Mouse (Mus musculus) megakaryocyte, embryonic 14.5 days (primary cell): ENCODE results near the gene Slc4a5. TPM values are rescaled to one million over a fixed set of nuclear protein-coding genes. Genes with fewer than 3 reads are reported as not detected.

Experiments
- H3K27me3 ChIP-seq: replicated peaks from 2 replicates; pipeline ENCODE3; 2012; ENCODE audit warnings: inconsistent platforms
- H3K36me3 ChIP-seq: replicated peaks from 2 replicates; pipeline ENCODE3; 2012; ENCODE audit warnings: low read length, inconsistent platforms, mixed read lengths
- H3K4me1 ChIP-seq: 2 replicates; pipeline ENCODE4 v1.6.1; 2012; ENCODE audit warnings: inconsistent platforms
- H3K4me3 ChIP-seq: replicated peaks from 2 replicates; pipeline ENCODE3; 2012; ENCODE audit warnings: moderate library complexity, mild to moderate bottlenecking, inconsistent platforms
- H3K9me3 ChIP-seq: 2 replicates; pipeline ENCODE4 v1.6.1; 2012; ENCODE audit warnings: inconsistent platforms
- FLI1 ChIP-seq: IDR thresholded peaks from 2 replicates; pipeline ENCODE4 v1.6.1; 2012; ENCODE audit warnings: low read length, inconsistent platforms, mixed read lengths
- GATA1 ChIP-seq: IDR thresholded peaks from 3 replicates; pipeline ENCODE4 v1.6.1; 2012; ENCODE audit warnings: mixed read lengths, low read length, inconsistent platforms, borderline replicate concordance
- polyA plus RNA-seq: library from polyadenylated mRNA; stranded (reverse); fragments of >175 nt; gene quantifications from 2 replicates; pipeline ENCODE4 v1.2.3, GENCODE M21; 2012; ENCODE audit warnings: low replicate concordance; ENCODE audit not compliant: insufficient read depth

Gene Slc4a5
- polyA plus RNA-seq, 1 experiment: not detected

- peaks cover 51% of the 10 kb centered on the region for H3K36me3 ChIP-seq
- peaks cover 43% of the 10 kb centered on the region for H3K4me1 ChIP-seq
- no peak overlapping the region for H3K4me3 ChIP-seq
Observed at GRCm38 (mm10) chr6:83347916-83348315, 128.3 kb downstream of the Slc4a5 start.

GRCm38 (mm10) chr6:83348873-83349272 lies 129.2 kb downstream of the Slc4a5 start, which contains the start of gene Bola3:
Bola3 (plus strand) TSS chr6:83349147.
- TF ChIP-seq FLI1 (no peak), GATA1 (no peak)

More at GRCm38 (mm10) chr6:83347916-83348315, 128.3 kb downstream of the Slc4a5 start:
- H3K27me3 ChIP-seq: no peaks in the 10 kb centered on the region
- TF ChIP-seq FLI1 (no peak), GATA1 (no peak)
- H3K9me3 ChIP-seq: no peaks in the 10 kb centered on the region

GRCm38 (mm10) chr6:83349274-83349958 lies 129.8 kb downstream of the Slc4a5 start:
- Histone ChIP-seq H3K27me3 (no peaks in the 10 kb centered on the region), H3K36me3 (peaks cover 51% of the 10 kb centered on the region), H3K4me1 (peaks cover 45% of the 10 kb centered on the region), H3K9me3 (no peaks in the 10 kb centered on the region), H3K4me3 (peak overlapping the region; percentile 95)
- no peak for TF ChIP-seq GATA1
- TF ChIP-seq FLI1: no peak

More at GRCm38 (mm10) chr6:83348873-83349272, 129.2 kb downstream of the Slc4a5 start, which contains the start of gene Bola3:
- Histone ChIP-seq H3K9me3 (no peaks in the 10 kb centered on the region), H3K27me3 (no peaks in the 10 kb centered on the region), H3K36me3 (peaks cover 52% of the 10 kb centered on the region), H3K4me1 (peaks cover 45% of the 10 kb centered on the region), H3K4me3 (peak within 1 kb of the TSS; percentile 95)

GRCm38 (mm10) chr6:83350172-83350571 lies 130.5 kb downstream of the Slc4a5 start:
- H3K4me3 ChIP-seq: peak overlapping the region; percentile 95
- no peaks in the 10 kb centered on the region for H3K27me3 ChIP-seq
- TF ChIP-seq GATA1 (no peak), FLI1 (no peak)
- peaks cover 47% of the 10 kb centered on the region for H3K4me1 ChIP-seq
- no peaks in the 10 kb centered on the region for H3K9me3 ChIP-seq
- peaks cover 58% of the 10 kb centered on the region for H3K36me3 ChIP-seq

- Histone ChIP-seq H3K36me3 (peaks cover 65% of the 10 kb centered on the region), H3K4me3 (no peak overlapping the region), H3K27me3 (no peaks in the 10 kb centered on the region), H3K4me1 (peaks cover 50% of the 10 kb centered on the region), H3K9me3 (no peaks in the 10 kb centered on the region)
- no peak for TF ChIP-seq GATA1
- TF ChIP-seq FLI1: no peak
Observed at GRCm38 (mm10) chr6:83350851-83351405, 131.3 kb downstream of the Slc4a5 start.

GRCm38 (mm10) chr6:83351490-83352160 lies 132.0 kb downstream of the Slc4a5 start:
- Histone ChIP-seq H3K36me3 (peaks cover 71% of the 10 kb centered on the region), H3K4me3 (no peak overlapping the region), H3K27me3 (no peaks in the 10 kb centered on the region), H3K4me1 (peaks cover 54% of the 10 kb centered on the region), H3K9me3 (no peaks in the 10 kb centered on the region)
- TF ChIP-seq FLI1 (no peak), GATA1 (no peak)

GRCm38 (mm10) chr6:83352666-83353410 lies 133.2 kb downstream of the Slc4a5 start:
- TF ChIP-seq GATA1: peak; percentile 11; the same call in 1 of the 3 replicates
- no peak for TF ChIP-seq FLI1
- H3K4me1 ChIP-seq: peaks cover 64% of the 10 kb centered on the region
- H3K36me3 ChIP-seq: peaks cover 77% of the 10 kb centered on the region
- H3K27me3 ChIP-seq: no peaks in the 10 kb centered on the region
- H3K9me3 ChIP-seq: no peaks in the 10 kb centered on the region
- peak overlapping the region; percentile 50 for H3K4me3 ChIP-seq

Other genes with a start within 250 kb of the Slc4a5 start
- gene Dok1, start 186.4 kb upstream of the Slc4a5 start, polyA plus RNA-seq: 159 and 256 TPM in 2 replicates
- 0.40 and 4.2 TPM in 2 replicates for gene Loxl3, start 185.7 kb upstream of the Slc4a5 start, polyA plus RNA-seq
- 1,695 and 4,915 TPM in 2 replicates for gene Aup1, start 165.3 kb upstream of the Slc4a5 start, polyA plus RNA-seq
- 27.7 and 49.5 TPM in 2 replicates for gene Htra2, start 164.6 kb upstream of the Slc4a5 start, polyA plus RNA-seq
- gene Dqx1, start 162.0 kb upstream of the Slc4a5 start, polyA plus RNA-seq: 0.22 TPM in 1 of 2 replicates, not detected in the other
- gene Tlx2, start 149.5 kb upstream of the Slc4a5 start, polyA plus RNA-seq: not detected in 2 replicates
- 6.8 and 7.3 TPM in 2 replicates for gene Pcgf1, start 142.0 kb upstream of the Slc4a5 start, polyA plus RNA-seq
- gene Lbx2, start 133.5 kb upstream of the Slc4a5 start, polyA plus RNA-seq: 3.3 TPM in 1 of 2 replicates, not detected in the other
- gene Ccdc142, start 118.2 kb upstream of the Slc4a5 start, polyA plus RNA-seq: 1.8 and 2.0 TPM in 2 replicates
- 0.99 and 2.7 TPM in 2 replicates for gene Gm42688, start 118.2 kb upstream of the Slc4a5 start, polyA plus RNA-seq
- gene Mrpl53, start 110.8 kb upstream of the Slc4a5 start, polyA plus RNA-seq: 9.6 and 78.7 TPM in 2 replicates
- 76.1 and 165 TPM in 2 replicates for gene Mogs, start 104.3 kb upstream of the Slc4a5 start, polyA plus RNA-seq
- gene Wbp1, start 98.3 kb upstream of the Slc4a5 start, polyA plus RNA-seq: 86.6 and 121 TPM in 2 replicates
- gene Ino80b, start 94.4 kb upstream of the Slc4a5 start, polyA plus RNA-seq: 201 and 370 TPM in 2 replicates
- 15.8 and 48.5 TPM in 2 replicates for gene Rtkn, start 84.4 kb upstream of the Slc4a5 start, polyA plus RNA-seq
- 2.0 and 13.3 TPM in 2 replicates for gene Wdr54, start 63.4 kb upstream of the Slc4a5 start, polyA plus RNA-seq
- gene 1700003E16Rik, start 63.4 kb upstream of the Slc4a5 start, polyA plus RNA-seq: 0.36 TPM in 1 of 2 replicates, not detected in the other
- gene Dctn1, start 53.9 kb upstream of the Slc4a5 start, polyA plus RNA-seq: 113 and 905 TPM in 2 replicates
- 17.8 and 30.5 TPM in 2 replicates for gene Mthfd2, start 106.1 kb downstream of the Slc4a5 start, polyA plus RNA-seq
- gene Mob1a, start 106.2 kb downstream of the Slc4a5 start, polyA plus RNA-seq: 20.8 and 26.9 TPM in 2 replicates
- gene Bola3, start 129.3 kb downstream of the Slc4a5 start, polyA plus RNA-seq: 46.0 and 113 TPM in 2 replicates
- 10.6 and 12.2 TPM in 2 replicates for gene Tet3, start 239.3 kb downstream of the Slc4a5 start, polyA plus RNA-seq